Mouse (Mus musculus) cortical plate, adult 2 months (tissue): ENCODE measurements around the gene Adcy4.

Source experiments
- CTCF ChIP-seq: fragments of 200-500 bp; IDR thresholded peaks from 2 replicates; pipeline ENCODE4 v1.5.1; 2011; ENCODE audit warnings: mild to moderate bottlenecking, control low read depth, low read length; ENCODE audit not compliant: insufficient read depth; ENCODE audit errors: extremely low read depth
- POLR2A ChIP-seq: fragments of 200-500 bp; IDR thresholded peaks from 2 replicates; pipeline ENCODE4 v1.6.1; 2011; ENCODE audit warnings: mild to moderate bottlenecking, low read length, control low read depth; ENCODE audit not compliant: insufficient read depth; ENCODE audit errors: extremely low read depth

- TF ChIP-seq CTCF (no peak), POLR2A (no peak)
These were observed 49.2 kb upstream of the Adcy4 start for GRCm38 (mm10) chr14:55833126-55833525.
